Mouse (Mus musculus) megakaryocyte progenitor cell, adult 5-6 weeks (primary cell): ENCODE measurements at regions not wholly inside any gene's neighbourhood (a gene's known extent, or its start where the extent isn't known, plus 50 kb on each side); places are given as distances from the start of the nearest gene placed in this dataset.
A peak's percentile ranks its signal among the peaks of the same experiment; 100 is the strongest.

Source experiments
- ATAC-seq: replicated peaks from 2 replicates; pipeline ENCODE4 v1.8.0; 2016; ENCODE audit warnings: mild to moderate bottlenecking, moderate TSS enrichment, inconsistent platforms; ENCODE audit not compliant: poor library complexity

- no peak for ATAC-seq
These were observed 53.2 kb downstream of the Fam43a start for GRCm38 (mm10) chr16:30652692-30653091.

GRCm38 (mm10) chr16:30653806-30654205, 54.3 kb downstream of the Fam43a start:
- no peak for ATAC-seq

- ATAC-seq, result no peak
These were observed 54.7 kb downstream of the Fam43a start for GRCm38 (mm10) chr16:30654226-30654625.

GRCm38 (mm10) chr16:30655798-30656221, 56.3 kb downstream of the Fam43a start:
- ATAC-seq, result no peak

- ATAC-seq, result no peak
These were observed 57.4 kb downstream of the Fam43a start for GRCm38 (mm10) chr16:30656881-30657280.

GRCm38 (mm10) chr16:30658921-30659320, 59.4 kb downstream of the Fam43a start:
- no peak for ATAC-seq

- ATAC-seq, result no peak
These were observed 61.8 kb downstream of the Fam43a start for GRCm38 (mm10) chr16:30661086-30661977.

- ATAC-seq, result no peak
These were observed 63.5 kb downstream of the Fam43a start for GRCm38 (mm10) chr16:30663055-30663454.

- ATAC-seq, result no peak
These were observed 64.4 kb downstream of the Fam43a start for GRCm38 (mm10) chr16:30663971-30664370.

GRCm38 (mm10) chr16:30664433-30664832, 64.9 kb downstream of the Fam43a start:
- ATAC-seq, result no peak

GRCm38 (mm10) chr16:30665881-30666280, 66.4 kb downstream of the Fam43a start:
- no peak for ATAC-seq

GRCm38 (mm10) chr16:30669883-30670282, 70.4 kb downstream of the Fam43a start:
- no peak for ATAC-seq

- no peak for ATAC-seq
These were observed 72.1 kb downstream of the Fam43a start for GRCm38 (mm10) chr16:30671584-30671983.

- no peak for ATAC-seq
These were observed 73.4 kb downstream of the Fam43a start for GRCm38 (mm10) chr16:30672776-30673550.

- ATAC-seq, result no peak
These were observed 74.1 kb downstream of the Fam43a start for GRCm38 (mm10) chr16:30673662-30674061.

- peak; percentile 50 for ATAC-seq
These were observed 76.3 kb downstream of the Fam43a start for GRCm38 (mm10) chr16:30675829-30676228.

GRCm38 (mm10) chr16:30677016-30677415, 77.5 kb downstream of the Fam43a start:
- no peak for ATAC-seq

- ATAC-seq, result no peak
These were observed 78.6 kb downstream of the Fam43a start for GRCm38 (mm10) chr16:30677896-30678707.

- no peak for ATAC-seq
These were observed 79.4 kb downstream of the Fam43a start for GRCm38 (mm10) chr16:30678708-30679492.

GRCm38 (mm10) chr16:30679493-30679811, 79.9 kb downstream of the Fam43a start:
- no peak for ATAC-seq
